Mouse (Mus musculus): Measurements from ENCODE around the gene Tom1. TPM values are rescaled to one million over a fixed set of nuclear protein-coding genes. Genes with fewer than 3 reads are reported as not detected.

Gene Tom1
- total RNA-seq (2021) = 36.1 and 45.9 TPM in 2 replicates
- long read RNA-seq, transcript Tom1-202 (15 exons, 2,267 nt) = major isoform, 34 of 45 reads
- long read RNA-seq, partial matches to known transcripts = 2 of 45 reads
- long read RNA-seq, other reads (novel, unspliced or antisense) = 9 of 45 reads

DNA sequence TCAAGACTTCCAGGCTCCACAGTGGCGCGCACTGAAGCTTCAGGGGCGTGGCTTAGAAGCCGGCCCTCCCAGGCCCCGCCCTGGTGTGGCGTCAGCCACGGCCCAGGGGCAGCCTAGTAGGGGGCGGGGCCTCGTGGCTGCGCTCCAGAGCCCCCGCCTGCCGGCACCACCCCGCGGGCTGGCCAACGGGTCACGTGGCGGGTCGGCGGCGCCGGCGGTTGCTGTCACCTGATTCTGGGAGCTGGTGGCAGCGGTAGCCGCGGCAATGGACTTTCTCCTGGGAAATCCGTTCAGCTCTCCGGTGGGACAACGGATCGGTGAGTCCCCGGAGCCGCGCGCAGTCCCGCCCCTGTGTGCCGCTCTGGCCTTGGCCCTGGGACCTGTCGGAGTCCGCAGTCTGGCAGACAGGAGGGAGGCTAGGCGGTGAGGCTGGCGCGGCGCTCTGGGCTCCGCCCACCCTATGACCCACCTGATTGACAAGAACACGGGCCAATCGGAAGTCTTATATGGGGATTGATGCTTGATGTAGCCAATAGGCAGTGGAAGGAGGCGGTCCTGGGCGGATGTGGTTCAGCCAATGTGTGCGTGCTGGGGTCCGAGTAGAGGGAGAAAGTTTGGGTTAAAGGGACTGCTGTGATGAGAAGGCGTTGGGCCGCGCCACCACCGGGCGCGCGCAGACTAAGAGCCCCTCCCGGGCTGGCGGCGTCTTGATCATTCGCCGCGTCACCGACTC lies at the start of gene Tom1:
Tom1 (plus strand) TSS at position 195 of the 733 bp plus-strand sequence.
- DNase-seq = peak; percentile 96

DNA sequence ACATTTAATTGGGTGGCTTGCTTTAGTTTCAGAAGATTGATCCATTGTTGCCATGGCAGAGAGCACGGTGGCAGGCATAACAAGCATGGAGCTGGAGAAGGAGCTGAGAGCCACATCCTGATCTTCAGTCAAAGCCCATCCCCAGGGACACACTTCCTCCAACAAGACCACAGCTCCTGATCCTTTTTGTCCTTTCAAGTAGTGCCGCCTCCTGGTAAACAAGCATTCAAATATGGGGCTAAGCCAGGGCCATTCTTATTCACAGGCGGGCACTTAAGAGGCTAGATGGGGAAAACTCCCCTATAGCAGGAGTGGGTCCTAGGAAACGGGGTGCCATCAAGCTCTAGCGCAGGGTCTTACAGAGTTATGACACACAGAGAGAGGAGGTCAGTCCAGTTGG lies 46.1 kb upstream of the Tom1 start:
- no peak for DNase-seq

DNA sequence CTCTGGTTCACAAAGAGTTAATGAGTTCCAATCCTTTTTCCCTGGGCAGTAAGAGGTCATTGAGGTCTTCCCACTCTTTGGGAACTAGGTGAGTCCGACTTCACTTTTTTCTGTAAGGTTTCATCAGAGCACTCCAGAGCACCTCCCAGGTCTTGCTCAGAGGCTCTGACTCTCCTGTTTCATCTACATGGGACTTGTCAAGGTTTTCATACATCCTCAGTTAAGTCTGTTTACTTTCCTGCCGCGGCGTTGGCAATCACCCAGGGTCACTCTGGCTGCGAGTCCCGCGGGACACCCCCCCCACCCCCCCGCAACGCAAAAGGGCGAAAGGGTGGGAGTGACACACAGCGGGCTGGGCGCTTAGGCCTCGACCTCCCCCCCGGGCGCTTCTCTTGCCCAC lies 43.5 kb upstream of the Tom1 start:
- DNase-seq = peak; percentile 62

DNA sequence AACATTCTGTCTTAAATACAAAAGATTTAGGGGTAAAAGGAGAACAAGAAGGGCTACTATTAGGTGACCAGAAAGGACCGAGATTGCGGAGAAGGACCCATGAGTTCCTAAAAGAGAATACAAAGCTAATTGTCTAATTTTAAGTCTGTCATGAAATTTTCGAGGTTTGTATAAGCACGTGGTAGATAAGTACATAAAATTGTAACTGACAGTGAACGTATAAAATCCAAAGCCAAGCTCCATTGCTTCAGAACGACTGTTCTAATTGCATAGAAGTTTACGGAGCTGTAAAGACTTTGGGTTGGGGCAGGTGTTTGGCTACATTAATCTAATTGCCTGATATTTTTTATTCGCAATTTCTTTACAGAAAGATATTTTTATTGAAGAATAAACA lies 40.4 kb upstream of the Tom1 start, which contains the start of gene Hmgxb4:
Hmgxb4 (plus strand) TSS at position 276 of the 394 bp plus-strand sequence.
- no peak for DNase-seq

DNA sequence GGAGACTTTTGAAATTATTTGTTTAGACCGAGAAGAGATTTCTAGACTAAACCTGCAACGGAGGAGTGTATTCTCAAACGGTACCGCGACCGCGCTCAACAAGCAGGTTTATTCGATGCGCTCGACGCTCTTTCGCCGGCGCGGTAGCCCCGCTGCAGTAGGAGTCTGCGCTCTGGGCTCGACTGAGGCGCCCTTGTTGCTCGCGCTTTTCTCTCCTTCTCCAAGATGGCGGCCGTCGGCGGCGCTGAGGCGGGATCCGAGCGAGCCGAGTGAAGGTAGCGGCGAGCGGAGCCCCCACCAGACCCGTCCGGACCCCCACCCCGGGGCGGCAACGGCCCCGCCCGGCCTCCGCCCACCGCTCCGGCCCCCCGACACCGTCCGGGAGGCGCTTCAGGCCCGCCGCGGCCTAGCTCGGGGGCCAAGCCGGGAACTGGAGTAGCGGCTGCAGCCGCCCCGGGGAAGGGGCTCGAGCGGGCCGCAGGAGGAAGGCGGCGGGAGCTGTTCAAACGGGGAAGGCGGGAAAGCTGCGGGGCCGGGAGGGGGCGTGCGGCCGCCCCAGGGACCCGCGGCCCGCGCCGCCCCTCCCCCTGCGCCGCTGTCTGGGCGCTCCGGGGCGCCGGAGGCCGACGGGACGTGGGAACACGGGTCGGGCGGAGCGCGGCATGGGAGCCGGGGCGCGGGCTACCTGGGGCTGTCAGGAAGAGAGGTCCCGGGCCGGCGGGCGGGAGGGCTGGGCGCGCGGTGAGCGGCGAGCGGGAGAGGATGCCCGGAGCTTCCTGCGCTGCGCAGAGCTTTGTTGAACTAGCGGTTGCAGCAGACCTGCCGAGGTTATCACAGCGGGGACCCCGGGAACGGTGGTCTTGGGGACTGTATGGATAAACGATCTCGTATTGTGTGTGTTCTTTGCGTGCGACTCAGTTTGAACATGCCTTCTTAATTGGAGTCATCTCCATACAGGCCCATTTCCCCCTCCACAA lies 39.7 kb upstream of the Tom1 start:
- peak; percentile 84 for DNase-seq

DNA sequence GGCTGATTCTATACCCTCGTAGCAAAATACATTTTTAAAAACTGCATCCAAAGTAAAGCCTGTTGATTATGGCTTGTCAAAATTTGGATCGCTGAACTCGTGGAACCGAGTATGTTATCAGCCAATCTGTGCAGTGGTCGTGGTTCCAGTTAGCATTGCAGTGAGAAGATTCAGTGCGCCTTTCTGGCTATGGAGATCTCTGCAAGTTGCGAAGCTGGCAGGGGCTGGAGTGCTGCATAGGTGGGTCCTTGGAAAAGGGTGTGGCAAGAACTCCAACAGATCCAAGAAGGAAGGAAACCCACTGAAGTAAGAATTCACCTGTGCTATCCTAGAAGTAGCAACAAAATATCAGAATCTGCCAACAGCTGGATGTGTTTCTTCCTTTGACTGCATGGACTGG lies 39.0 kb upstream of the Tom1 start:
- no peak for DNase-seq

DNA sequence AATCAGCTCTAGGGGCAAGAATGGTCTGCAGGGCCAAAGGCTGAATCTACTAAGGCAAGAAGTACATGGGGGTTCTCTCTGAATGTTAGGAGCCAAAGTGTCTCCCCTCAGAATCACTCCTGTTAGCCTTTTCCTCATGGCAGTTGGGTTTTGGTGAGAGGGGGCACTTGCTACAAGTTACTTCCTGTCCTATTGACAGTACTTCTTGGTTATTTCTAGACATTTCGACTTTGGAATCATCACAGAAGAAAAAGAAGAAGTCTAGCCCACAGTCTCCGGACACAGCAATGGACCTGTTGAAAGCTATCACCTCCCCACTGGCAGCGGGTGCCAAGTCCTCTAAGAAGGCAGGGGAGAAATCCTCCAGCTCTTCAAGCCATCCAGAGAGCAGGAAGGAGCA lies 33.1 kb upstream of the Tom1 start:
- DNase-seq = no peak

DNA sequence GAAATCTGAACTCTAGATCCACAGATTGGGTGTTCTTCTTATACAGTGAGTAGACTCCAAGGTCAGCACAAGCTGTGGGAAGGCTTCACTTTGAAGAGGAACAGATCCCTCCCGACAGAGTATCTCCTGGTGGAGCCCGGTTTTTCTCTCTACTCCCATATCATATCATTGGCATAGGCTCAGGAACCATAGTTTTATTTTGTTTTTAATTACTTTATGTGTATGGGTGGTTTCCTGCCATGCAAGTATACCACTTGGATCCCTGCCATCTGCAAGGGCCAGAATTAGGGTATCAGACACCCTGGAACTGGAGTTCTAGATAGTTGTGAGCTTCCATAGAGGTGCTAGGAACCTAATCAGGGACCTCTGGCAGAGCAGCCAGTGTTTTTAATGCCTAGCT lies 24.7 kb upstream of the Tom1 start:
- no peak for DNase-seq

DNA sequence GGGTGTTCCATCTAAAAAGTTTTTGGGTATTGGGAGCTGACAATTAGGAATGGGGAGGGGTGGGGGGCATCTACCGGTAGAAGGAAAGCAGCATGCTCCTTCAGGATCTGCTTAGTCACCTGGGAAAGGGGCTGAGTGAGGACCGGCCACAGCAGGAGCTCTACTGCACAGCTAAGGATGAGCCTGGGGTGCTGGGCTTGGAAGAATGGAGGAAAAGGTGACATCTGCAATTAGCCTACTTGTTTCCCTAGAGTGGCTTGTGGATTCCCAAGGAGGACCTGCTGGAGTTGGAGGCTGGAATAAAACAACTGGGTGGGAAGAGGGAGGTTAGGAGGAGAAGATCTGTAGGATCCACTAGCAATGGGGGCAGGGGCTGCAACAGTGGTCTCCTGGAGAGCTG lies 19.9 kb upstream of the Tom1 start:
- no peak for DNase-seq

DNA sequence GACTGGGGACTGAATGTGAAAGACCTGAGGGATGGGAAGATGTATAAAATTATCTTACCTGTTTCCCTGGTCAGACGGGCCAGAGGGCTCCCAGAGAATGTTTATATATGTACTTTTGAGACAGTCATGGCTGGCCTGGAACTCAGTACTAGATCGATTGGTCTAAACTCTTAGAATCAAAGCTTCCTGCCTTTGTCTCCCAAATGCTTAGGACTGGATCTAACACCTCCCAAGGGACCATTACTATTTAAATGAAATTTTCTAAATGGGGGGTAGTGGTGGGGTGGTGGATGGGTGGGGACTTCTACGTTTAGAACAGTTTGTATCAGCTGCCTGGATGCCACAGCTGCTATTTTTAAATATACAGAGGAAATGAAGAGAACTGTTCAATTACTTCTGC lies 19.5 kb upstream of the Tom1 start:
- no peak for DNase-seq

DNA sequence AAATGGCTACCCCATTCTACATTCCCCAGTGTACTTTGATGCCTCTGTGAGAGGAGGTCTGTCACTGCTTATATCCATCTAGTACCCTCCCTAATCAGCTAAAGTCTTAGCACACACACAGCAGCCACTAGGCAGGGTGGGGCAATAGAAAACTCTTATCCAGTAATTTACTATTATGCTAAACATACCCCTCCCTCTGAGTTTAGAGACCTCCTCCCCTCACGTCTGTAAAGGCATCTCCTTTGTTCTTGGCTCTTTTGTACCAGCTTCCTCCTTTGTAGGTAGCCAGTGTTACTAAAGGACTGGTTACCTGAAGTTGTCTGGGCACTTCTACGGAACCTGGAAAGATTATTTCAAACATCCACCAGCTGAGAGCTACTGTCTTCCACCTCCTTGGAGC lies 17.5 kb upstream of the Tom1 start:
- no peak for DNase-seq

DNA sequence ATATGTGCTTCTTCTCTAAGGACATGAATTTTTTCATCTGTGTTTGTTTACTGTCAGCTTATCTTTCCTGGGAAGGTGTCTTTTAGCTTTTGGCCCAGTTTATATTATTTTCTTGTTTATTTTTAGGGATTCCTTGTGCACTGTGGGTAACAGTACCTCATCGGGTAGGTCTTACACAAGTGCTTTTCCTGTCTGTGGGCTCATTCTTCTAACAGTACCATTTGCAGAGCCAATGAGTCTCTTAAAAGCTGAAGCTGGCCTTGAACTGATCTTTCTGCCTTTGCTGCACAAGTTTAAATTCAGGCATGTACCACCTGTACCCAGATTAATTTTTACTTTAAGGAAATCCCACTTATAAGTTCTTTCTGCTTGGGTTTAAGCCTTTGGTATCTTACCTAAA lies 17.1 kb upstream of the Tom1 start:
- DNase-seq = no peak

DNA sequence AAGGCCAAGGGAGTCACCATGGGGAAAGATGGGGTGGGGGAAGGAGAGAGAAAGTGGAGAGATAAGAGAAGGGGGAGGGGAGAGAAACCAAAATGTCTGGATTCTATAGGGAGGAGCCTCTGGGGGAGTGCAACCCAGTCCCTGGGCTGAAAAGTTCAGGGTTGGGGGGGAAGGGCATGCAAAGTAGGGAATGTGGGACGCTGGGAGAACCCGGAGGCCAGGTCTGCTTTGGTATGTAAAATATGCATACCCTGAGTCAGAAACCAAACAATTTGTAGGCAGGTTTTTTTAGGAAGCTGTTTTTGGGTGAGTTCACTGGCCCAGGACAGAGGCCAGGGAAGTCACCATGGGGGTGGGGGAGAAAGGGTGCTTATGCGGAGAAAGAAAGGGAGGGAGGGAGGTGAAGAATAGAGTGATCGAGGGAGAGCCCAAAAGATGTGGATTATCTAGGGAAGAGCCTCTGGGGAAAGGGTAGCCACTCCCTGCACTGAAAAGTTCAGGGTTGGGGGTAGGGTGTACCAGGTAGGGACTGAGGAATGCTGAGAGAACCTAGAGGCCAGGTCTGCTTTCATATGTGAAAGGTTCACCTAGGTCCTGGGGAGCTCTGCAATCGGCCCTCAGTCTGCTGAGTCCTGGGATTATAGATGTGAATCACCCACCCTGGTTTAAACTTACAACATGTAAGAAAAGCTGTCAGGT lies 15.1 kb upstream of the Tom1 start:
- DNase-seq = no peak

DNA sequence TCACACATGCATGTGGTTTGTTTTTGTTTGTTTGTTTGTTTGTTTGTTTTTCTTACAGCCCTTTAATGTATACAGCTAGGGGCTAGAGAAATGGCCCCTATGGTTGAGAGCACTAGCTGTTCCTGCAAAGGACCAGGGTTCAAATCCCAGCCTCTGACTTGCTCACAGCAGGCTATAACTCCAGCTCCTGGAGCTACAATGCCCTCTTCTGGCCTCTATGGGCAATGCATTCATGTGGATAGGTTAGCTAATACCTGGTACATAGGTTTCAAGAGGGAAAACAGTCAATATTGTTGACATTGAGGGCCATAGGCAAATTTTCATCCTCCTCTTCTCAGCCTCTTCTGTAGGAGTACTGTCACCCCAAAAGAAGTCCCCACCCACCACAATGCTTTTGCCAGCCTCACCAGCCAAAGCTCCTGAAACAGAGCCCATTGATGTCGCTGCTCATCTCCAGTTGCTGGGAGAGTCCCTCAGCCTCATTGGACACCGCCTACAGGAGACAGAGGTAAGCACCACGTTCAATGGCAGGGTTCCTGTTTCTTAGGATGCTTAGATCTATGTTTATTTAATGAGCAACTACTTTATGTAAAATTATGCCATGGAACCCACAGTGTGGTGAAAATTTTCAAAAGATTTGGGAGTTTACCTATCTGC lies 9.7 kb upstream of the Tom1 start:
- DNase-seq = no peak

DNA sequence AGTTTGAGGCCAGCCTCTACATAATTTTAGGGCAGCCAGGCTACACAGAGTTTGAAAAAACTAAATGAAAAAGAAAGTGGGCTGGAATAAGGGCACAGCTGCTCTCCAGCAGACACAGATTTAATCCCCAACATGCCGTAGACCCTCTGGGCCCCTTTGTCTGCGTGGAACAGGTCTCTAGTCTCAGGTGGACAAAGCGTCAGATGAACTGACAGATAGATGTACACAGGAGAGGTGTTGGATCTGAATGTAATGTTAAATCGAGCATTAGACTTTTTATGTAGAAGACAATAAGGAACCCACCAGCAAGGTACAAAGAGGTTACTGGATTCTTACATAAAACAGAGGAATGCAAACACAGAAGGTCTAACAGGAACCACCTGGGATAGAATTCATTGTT lies 7.7 kb upstream of the Tom1 start:
- no peak for DNase-seq

DNA sequence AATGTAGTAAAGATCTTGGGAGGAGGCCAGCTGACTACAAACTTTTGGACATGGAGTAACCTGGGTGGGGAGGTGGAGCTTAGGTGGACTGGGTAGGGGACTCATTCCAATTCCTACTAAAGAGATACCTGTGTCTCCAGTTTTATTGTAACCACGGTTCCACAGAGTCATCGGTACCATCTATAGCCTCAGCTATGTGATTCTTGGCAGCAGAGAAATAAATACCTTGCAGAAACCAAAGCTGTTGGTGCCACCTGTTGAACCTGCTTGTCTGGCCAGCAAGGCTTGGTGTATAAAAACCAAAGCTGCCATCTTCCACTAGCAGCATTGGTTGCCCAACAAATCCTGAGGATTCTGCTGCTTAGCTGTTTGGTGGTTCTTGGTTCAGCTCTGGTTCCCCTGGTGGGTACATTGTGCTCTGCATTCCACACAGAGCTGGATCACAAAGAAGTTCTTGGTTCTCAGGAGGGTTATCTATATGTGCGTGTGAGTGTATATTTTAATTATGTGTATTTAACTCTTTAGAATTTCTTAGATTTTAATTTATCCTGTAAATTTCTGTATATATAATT lies 3.0 kb upstream of the Tom1 start:
- no peak for DNase-seq

DNA sequence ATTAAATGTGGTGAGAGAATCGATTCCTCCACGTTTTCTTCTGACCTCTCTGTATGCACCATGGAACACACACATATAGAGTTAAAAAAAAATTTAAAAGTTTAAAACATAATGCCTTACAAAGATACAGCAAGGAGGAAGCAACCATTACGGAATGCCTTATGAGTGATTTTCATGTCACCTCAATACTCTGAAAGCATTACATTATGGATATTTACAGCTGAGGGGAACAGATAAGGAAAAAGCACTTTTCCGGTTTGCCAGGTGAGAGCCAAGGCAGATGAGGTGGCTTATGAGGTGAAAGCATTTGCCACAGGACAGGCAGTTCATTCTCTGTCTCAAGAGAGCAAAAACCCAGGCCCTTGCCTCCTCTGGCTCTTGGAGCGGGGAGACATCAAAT lies 544 bp upstream of the Tom1 start:
- no peak for DNase-seq

DNA sequence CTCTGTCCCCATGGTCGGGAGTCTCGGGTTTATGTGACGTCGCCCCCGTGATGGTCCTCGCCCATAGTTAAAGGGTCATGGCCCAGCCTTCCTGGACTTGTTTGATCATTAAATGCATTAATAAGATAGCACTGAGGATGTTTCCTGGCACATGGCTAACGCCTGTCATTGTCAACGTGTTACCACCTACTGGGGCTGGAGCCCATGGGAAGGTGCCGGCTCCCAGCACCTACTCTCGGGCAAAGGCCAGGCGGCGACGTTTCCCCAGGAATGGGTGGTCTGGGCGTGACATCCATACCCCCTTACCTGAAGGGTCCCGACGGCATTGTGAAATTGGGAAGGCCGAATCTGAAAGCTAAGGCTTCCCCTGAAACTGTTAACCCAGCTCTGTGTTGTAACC lies 780 bp downstream of the Tom1 start:
- DNase-seq = peak; percentile 21

DNA sequence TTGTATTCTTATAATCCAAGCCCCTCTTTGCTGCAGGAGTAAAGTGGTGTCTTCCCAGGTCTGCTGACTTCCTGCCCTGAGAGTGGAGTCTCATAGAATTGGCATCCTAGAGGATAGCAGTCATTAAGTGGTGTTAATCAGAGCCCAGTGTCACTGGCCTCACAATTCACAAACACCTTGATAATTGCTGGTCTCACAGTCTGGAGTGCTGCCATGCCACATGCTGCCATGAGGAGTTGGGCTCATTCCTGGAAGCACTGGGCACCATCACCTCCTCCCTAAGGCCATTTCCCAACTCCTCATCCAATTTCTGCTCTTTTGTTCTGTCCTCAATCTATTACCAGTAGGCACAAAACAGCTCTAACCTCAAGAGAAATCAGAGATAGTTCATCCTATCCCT lies 2.1 kb downstream of the Tom1 start:
- DNase-seq = no peak

DNA sequence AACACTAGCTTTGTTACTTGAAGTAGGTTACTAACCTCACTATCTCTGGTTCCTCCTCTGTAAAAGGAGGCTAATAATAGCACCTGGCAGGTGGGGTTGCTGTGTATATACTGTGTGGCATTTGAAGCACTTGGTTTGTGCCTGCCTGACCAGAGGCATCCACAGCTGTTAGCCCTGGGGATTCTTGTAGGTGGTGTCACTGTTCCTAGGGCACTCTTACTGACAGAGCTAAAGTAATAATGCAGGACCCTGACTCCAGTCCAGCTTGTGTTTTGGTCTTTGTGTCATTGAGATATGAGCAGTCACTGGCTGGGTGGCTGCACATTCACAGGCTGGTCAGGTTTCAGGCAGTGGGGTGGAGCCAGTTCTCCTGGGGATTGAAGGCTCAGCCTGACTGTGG lies 5.0 kb downstream of the Tom1 start:
- no peak for DNase-seq

DNA sequence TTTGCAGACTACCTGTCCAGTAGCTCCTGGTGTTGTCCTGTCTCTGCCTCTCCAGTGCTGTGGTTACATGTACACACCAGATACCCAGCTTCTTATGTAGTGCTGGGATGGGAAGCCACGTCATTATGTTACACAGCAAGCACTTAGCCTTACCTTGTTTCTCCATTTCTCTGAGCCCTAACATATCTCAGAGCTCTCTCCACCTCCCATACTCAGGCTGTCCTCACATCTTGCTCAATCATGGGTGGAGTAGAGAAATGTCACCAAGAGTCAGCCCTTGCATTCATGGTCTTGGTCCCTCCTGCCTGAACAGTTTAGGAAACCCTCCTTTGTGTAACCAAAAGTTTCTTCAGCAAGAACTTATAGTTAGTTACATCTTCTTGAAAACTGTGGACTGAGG lies 6.2 kb downstream of the Tom1 start:
- no peak for DNase-seq

DNA sequence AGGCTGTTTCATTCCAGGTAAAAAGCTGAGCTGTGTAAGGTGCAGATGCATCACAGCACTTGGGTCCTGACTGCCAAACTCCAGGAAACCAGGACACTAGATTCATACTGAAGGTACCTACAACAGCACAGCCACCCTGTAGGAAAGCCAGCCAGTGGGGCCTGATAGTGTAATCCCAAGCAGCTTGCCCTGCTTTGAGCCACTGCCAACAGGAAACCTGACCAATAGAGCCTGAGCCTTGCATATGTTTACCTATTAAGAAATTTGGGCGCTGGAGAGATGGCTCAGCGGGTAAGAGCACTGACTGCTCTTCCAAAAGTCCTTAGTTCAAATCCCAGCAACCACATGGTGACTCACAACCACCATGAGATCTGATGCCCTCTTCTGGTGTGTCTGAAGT lies 8.7 kb downstream of the Tom1 start:
- no peak for DNase-seq

All from adrenal gland, postnatal 25 days (tissue).